Mouse (Mus musculus) liver, embryonic 11.5 days (tissue): ENCODE data around the gene Eif6. TPM values are rescaled to one million over a fixed set of nuclear protein-coding genes. Genes with fewer than 3 reads are reported as not detected.

Experiments
- ATAC-seq: fragments of 200-750 bp; cut with Nextera tagmentation; replicated peaks from 2 replicates; pipeline ENCODE4 v1.8.0; 2017; ENCODE audit warnings: moderate number of reproducible peaks, mild to moderate bottlenecking, moderate TSS enrichment, moderate library complexity; ENCODE audit not compliant: low FRiP score
- DNase-seq: peaks from one replicate; pipeline ENCODE4 v3.0.0-alpha.2; 2017; ENCODE audit warnings: low spot score
- H3K27ac ChIP-seq: fragments of 300-500 bp; sonication (generic); 2 replicates; pipeline ENCODE4 v1.5.1; 2014; ENCODE audit warnings: mild to moderate bottlenecking, low read depth, low read length, control low read depth
- H3K27me3 ChIP-seq: fragments of 300-500 bp; sonication (generic); replicated peaks from 2 replicates; pipeline ENCODE4 v1.6.1; 2014; ENCODE audit warnings: low read length, mixed read lengths; ENCODE audit not compliant: control insufficient read depth, insufficient read depth
- H3K36me3 ChIP-seq: fragments of 300-500 bp; sonication (generic); 2 replicates; pipeline ENCODE4 v1.6.1; 2014; ENCODE audit warnings: mild to moderate bottlenecking, low read length, moderate library complexity, mixed read lengths; ENCODE audit not compliant: control insufficient read depth, insufficient read depth
- H3K4me1 ChIP-seq: fragments of 300-500 bp; sonication (generic); replicated peaks from 2 replicates; pipeline ENCODE4 v1.6.1; 2014; ENCODE audit warnings: low read length, mixed read lengths; ENCODE audit not compliant: control insufficient read depth, insufficient read depth
- H3K4me2 ChIP-seq: fragments of 300-500 bp; sonication (generic); 2 replicates; pipeline ENCODE4 v1.6.1; 2014; ENCODE audit warnings: mild to moderate bottlenecking, control low read depth, moderate library complexity
- H3K4me3 ChIP-seq: fragments of 300-500 bp; sonication (generic); 2 replicates; pipeline ENCODE4 v1.5.1; 2014; ENCODE audit warnings: low read depth, low read length, control low read depth
- H3K9ac ChIP-seq: fragments of 300-500 bp; sonication (generic); 2 replicates; pipeline ENCODE4 v1.6.1; 2014; ENCODE audit warnings: low read depth, low read length, control low read depth
- H3K9me3 ChIP-seq: fragments of 300-500 bp; sonication (generic); 2 replicates; pipeline ENCODE4 v1.6.1; 2016; ENCODE audit warnings: low read length, inconsistent platforms, mixed read lengths; ENCODE audit not compliant: control insufficient read depth
- WGBS: fragments of 180-500 bp; shearing (Covaris S2); extraction: QIAGEN DNeasy Blood & Tissue Kit; methylation state at CpG from one replicate; pipeline ENCODE4 v1.1.7; 2014; 5-methylcytosine and 5-hydroxymethylcytosine counted together
- polyA plus RNA-seq: library from polyadenylated mRNA; unstranded; fragments of >200 nt; fragmentation: Nextera tagmentation; extraction: Ambion mirVana; gene quantifications from 2 replicates; pipeline ENCODE4 v1.2.1, GENCODE M21; 2014

Gene Eif6
- polyA plus RNA-seq, 1 experiment from 2014 or later: 243 TPM

DNA sequence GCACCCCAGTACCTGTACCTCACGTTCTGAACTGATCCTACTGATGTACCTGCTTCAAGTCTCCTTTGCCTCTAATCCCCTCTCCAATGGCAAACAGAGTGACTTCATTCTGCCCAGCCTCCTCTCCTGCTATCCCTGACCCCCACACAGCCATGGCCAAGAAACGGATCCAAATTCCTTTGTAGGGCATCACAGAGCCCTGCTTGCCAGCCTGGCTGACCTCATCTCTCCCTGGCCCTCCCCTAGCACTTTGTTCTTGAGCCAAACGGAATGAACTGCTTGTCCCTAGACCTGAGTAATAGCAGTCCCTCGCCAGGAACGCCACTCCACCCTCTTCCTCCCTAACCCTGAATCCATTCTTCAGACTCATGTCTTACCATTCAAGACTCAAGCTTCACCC is 20.2 kb downstream of the Eif6 start:
- H3K9ac ChIP-seq: no peak overlapping the region
- no peak overlapping the region for H3K27ac ChIP-seq
- no peaks in the 10 kb centered on the region; the same call in 1 of the 2 replicates for H3K27me3 ChIP-seq
- H3K4me2 ChIP-seq: no peak overlapping the region
- H3K4me1 ChIP-seq: no peaks in the 10 kb centered on the region
- DNase-seq: no peak
- no peaks in the 10 kb centered on the region for H3K9me3 ChIP-seq
- H3K36me3 ChIP-seq: no peaks in the 10 kb centered on the region
- no peak for ATAC-seq
- 78% methylated on average over 5 of the region's 5 CpGs for WGBS
- H3K4me3 ChIP-seq: no peak overlapping the region

DNA sequence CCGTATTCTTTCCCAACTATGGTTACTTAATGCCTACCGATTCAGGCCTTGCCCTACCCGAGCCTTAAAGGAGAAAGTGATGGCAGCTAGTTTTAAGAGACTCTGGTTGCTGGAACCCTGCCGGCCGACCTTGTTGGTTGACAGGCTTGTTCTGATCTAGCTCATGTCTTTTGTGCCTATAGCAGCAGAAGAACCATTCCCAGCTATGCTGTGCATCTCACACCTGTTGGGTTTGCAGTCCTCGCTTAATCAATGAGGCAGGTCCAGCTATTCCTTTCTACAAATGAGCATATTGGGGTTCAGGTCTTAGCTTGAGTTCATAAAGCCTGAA is 20.8 kb downstream of the Eif6 start:
- no peak overlapping the region for H3K4me2 ChIP-seq
- H3K4me1 ChIP-seq: no peaks in the 10 kb centered on the region
- no peak for DNase-seq
- H3K36me3 ChIP-seq: no peaks in the 10 kb centered on the region
- H3K27ac ChIP-seq: no peak overlapping the region
- no peaks in the 10 kb centered on the region for H3K9me3 ChIP-seq
- no peak for ATAC-seq
- no peaks in the 10 kb centered on the region; the same call in 1 of the 2 replicates for H3K27me3 ChIP-seq
- no peak overlapping the region for H3K4me3 ChIP-seq
- 71% methylated on average over 6 of the region's 6 CpGs for WGBS
- H3K9ac ChIP-seq: no peak overlapping the region

DNA sequence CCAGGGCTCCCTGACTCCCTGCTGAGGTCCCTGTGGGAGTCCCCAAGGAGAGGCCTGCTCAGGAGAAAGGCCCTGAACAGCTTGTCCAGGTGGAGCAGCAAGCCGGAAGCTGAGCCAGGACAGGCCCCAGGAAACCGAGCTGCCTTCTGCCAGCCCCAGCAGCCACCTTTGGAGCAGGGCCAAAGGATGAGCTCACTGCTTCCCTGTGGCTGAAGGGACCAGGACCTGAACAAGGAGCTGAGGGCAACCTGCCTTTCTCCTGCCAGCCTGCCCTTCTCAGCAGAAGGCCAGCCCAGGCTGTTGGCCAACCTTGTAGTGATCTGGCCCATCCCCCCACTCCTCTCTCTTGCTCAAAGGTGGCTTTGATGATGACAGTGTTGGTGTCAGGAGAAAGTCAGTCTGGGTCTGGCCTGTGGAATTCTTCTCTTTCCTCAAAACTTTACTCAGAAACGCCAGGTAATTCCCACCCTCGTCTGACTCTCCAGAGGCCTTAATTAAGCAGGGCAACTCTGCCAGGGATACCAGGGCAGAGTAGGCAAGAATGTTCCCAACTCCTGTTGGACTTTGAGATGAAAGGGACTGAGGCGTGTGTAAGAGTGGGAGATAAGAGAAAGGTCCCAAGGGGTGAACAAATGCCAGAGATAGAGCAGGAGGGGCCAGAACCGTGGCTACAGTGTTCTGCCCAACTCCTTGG is 21.3 kb downstream of the Eif6 start:
- no peak overlapping the region for H3K27ac ChIP-seq
- no peaks in the 10 kb centered on the region for H3K36me3 ChIP-seq
- H3K4me3 ChIP-seq: no peak overlapping the region
- 44% methylated on average over 6 of the region's 6 CpGs for WGBS
- H3K4me1 ChIP-seq: no peaks in the 10 kb centered on the region
- H3K27me3 ChIP-seq: 0 out of 2 replicates have a peak, but pooled peaks cover 2% of the 10 kb centered on the region
- H3K4me2 ChIP-seq: no peak overlapping the region
- ATAC-seq (no peak), DNase-seq (no peak)
- no peak overlapping the region for H3K9ac ChIP-seq
- no peaks in the 10 kb centered on the region for H3K9me3 ChIP-seq

DNA sequence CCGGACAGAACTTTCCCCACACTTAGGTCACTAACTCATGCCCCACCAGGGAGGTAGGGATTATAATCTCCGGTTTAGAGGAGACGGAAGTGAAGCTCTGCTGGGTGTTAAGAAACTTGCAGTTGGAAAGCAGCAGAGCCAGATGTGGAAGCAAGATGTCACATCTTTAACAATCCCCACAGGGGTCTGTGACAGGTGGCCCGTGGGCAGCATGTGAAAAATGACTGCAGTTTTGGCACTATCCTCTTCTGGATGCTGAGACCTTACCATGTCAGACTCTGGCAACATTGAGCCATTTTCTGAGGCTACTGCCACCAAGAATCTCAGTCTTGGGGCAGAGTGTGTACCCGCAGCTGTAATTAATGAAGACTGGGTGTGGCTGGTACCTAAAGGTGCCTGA is 22.7 kb downstream of the Eif6 start:
- DNase-seq: no peak
- 67% methylated on average over 5 of the region's 5 CpGs for WGBS

DNA sequence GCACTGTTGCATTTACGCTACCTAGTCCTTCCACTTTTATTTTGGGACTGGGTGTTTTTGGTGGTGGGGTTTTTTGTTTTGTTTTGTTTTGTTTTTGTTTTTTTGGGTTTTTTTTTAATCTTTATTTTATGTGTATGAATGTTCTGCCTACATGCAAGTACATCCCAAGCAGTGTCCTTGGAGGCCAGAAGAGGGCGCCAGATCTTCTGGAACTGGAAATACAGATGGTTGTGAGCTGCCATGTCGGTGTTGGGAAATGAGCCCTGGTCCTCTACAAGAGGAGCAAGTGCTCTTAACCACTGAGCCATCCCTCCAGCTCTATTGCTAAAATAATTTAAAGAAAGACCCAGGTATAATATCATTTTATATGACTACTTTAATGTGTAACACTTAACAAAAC is 24.0 kb downstream of the Eif6 start:
- Histone ChIP-seq H3K9me3 (no peaks in the 10 kb centered on the region), H3K27me3 (peaks cover 6% of the 10 kb centered on the region; the same call in 1 of the 2 replicates), H3K4me1 (no peaks in the 10 kb centered on the region), H3K27ac (no peak overlapping the region), H3K4me3 (no peak overlapping the region), H3K9ac (no peak overlapping the region), H3K4me2 (no peak overlapping the region), H3K36me3 (no peaks in the 10 kb centered on the region)
- 49% methylated on average over 3 of the region's 3 CpGs for WGBS
- no peak for ATAC-seq
- DNase-seq: no peak

More for the DNA sequence above, 22.7 kb downstream of the Eif6 start:
- no peak overlapping the region for H3K27ac ChIP-seq
- H3K9ac ChIP-seq: no peak overlapping the region
- H3K27me3 ChIP-seq: peaks cover 6% of the 10 kb centered on the region; the same call in 1 of the 2 replicates
- no peak for ATAC-seq
- no peaks in the 10 kb centered on the region for H3K9me3 ChIP-seq
- no peaks in the 10 kb centered on the region for H3K36me3 ChIP-seq
- H3K4me2 ChIP-seq: no peak overlapping the region
- no peak overlapping the region for H3K4me3 ChIP-seq
- no peaks in the 10 kb centered on the region for H3K4me1 ChIP-seq

DNA sequence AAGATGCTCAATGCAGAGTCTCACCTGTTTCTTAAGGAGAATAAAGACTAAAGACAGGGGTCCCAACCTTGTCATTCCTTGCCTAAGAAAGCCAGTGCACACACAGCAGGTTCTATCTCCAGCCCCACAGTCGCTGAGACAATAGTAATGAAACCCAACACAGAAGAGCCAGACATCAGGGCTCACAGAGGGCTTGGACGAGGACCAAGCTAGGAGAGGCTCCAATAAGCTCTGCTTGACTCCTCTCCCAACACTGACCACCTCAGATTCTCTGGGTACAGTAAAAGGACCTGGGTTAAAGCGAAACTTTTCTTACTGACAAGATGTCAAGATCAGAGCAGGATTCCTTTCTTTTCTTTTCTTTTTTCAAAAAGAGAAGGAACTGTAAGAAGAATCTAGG is 28.1 kb downstream of the Eif6 start:
- no peak overlapping the region for H3K9ac ChIP-seq
- H3K4me2 ChIP-seq: no peak overlapping the region
- no peak overlapping the region for H3K27ac ChIP-seq
- 52% methylated on average over 3 of the region's 3 CpGs for WGBS
- H3K4me3 ChIP-seq: no peak overlapping the region
- no peaks in the 10 kb centered on the region for H3K9me3 ChIP-seq
- peaks cover 6% of the 10 kb centered on the region; the same call in 1 of the 2 replicates for H3K27me3 ChIP-seq
- DNase-seq (no peak), ATAC-seq (no peak)
- no peaks in the 10 kb centered on the region for H3K36me3 ChIP-seq
- no peaks in the 10 kb centered on the region for H3K4me1 ChIP-seq

DNA sequence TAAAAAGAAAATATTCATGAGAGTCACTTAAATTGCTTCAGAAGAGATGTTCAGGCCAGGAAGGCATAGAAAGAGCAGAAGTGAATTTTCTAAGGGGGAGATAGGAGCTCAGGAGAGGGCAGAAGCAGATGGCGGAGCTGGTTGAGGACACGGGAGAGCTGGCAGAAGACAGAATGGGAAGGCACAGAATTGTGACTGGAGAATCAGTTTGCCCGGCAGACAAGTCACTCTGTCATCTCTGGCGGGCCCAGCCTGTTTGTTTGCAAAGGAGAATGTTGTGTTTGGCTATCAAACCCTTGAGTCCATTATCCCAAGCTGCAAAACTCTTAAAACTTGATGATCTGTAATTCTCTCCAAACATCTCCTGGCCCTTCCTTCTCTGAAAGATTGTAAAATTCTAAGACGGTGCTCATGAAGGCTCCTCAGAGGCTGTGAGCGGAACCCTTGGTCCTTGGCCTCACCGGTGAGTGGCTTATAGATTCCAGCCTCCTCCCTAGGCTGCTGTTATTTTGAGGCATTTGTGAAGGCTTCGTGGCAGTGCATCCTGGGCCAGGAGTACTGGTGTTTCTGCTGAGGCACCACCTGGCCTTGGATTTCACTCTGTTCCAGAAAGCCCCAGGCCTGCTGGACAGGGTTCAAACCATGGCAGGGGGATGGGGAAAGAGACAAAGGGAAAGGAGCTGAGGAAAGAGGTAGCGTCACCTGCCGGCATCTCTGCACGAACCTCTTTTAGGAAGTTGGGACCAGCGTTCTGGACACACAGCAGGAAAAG is 31.9 kb downstream of the Eif6 start:
- 82% methylated on average over 12 of the region's 12 CpGs for WGBS
- Histone ChIP-seq H3K27ac (no peak overlapping the region), H3K27me3 (peaks cover under 1% of the 10 kb centered on the region; the same call in 1 of the 2 replicates), H3K4me1 (no peaks in the 10 kb centered on the region), H3K9ac (no peak overlapping the region), H3K4me2 (no peak overlapping the region), H3K4me3 (no peak overlapping the region), H3K36me3 (no peaks in the 10 kb centered on the region), H3K9me3 (no peaks in the 10 kb centered on the region)
- no peak for DNase-seq
- ATAC-seq: no peak

DNA sequence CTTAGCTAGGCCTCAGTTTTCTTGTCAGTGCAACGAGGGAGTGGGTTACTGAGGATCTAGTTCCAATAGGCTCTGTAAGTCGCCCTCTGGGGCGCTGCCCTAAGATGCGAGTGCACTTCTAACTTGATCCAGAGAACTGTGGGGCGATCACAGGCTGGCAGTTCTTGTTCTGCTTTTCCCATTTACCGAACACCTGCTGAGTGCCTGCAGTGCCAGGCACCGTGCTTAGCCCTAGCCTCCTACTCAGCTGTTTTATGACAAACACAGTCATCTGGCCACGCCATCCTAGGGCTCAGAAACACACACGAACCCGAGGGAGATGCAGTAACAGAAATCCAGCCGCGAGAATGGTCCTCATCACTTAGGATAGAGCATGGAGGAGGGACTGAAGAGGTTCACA is 33.8 kb downstream of the Eif6 start:
- DNase-seq (no peak), ATAC-seq (no peak)
- H3K4me3 ChIP-seq: no peak overlapping the region
- no peaks in the 10 kb centered on the region; the same call in 1 of the 2 replicates for H3K27me3 ChIP-seq
- 39% methylated on average over 12 of the region's 12 CpGs for WGBS
- no peak overlapping the region for H3K4me2 ChIP-seq
- no peak overlapping the region for H3K27ac ChIP-seq
- H3K36me3 ChIP-seq: no peaks in the 10 kb centered on the region
- no peak overlapping the region for H3K9ac ChIP-seq
- H3K4me1 ChIP-seq: no peaks in the 10 kb centered on the region
- H3K9me3 ChIP-seq: no peaks in the 10 kb centered on the region
